Mouse (Mus musculus) brain, adult 10 weeks (tissue): ENCODE measurements around the gene Mrgprb5. TPM values are rescaled to one million over a fixed set of nuclear protein-coding genes. Genes with fewer than 3 reads are reported as not detected.

Experiments used
- polyA plus RNA-seq: library from polyadenylated mRNA; stranded (reverse); fragments of 350-450 nt; fragmentation: Illumina TruSeq; extraction: RNeasy Lipid Tissue Mini Kit (QIAGEN cat#74804); gene quantifications from one replicate; pipeline ENCODE4 v1.2.3, GENCODE M21; 2015; ENCODE audit warnings: low read depth, low replicate concordance

Gene Mrgprb5
- not detected for polyA plus RNA-seq

GRCm38 (mm10) chr7:48168919-48169318 is at the start of gene Mrgprb5:
TSS of gene Mrgprb5 (minus strand) at chr7:48169019.

GRCm38 (mm10) chr7:48199188-48199587 is 30.4 kb upstream of the Mrgprb5 start, which contains the start of gene Mrgprb4:
TSS of gene Mrgprb4 (minus strand) at chr7:48199288.

Other genes starting within 250 kb of the Mrgprb5 start
- gene Mrgpra4, start 186.9 kb downstream of the Mrgprb5 start, polyA plus RNA-seq, result not detected
- not detected for gene Mrgprx1, start 141.4 kb downstream of the Mrgprb5 start, polyA plus RNA-seq
- not detected for gene Mrgprb4, start 30.3 kb upstream of the Mrgprb5 start, polyA plus RNA-seq
- not detected for gene Mrgprb8, start 219.5 kb upstream of the Mrgprb5 start, polyA plus RNA-seq